Comparison of ENCODE assay signal across 20 mouse cellular contexts in genomic region chr19:9062822-9063221, GRCm38 (mm10). TPM values are rescaled to one million over a fixed set of nuclear protein-coding genes. Genes with fewer than 3 reads are reported as not detected.
"Had no signal": no experiment of that assay in that cellular context is flagged by ENCODE, and none has a peak within 500 bp of the region (broad histone marks: within the 10 kb centered on the region; RNA-seq: fewer than 3 reads in every experiment).

No protein-coding gene starts in this region.

- H3K4me3 ChIP-seq: left cerebral cortex, adult 2 months; limb, embryonic 10.5 days; liver, embryonic 12.5 days; midbrain, embryonic 13.5 days; myocyte; neural tube, embryonic 15.5 days had no signal

- H3K27ac ChIP-seq: left cerebral cortex, adult 2 months; limb, embryonic 10.5 days; liver, embryonic 12.5 days; midbrain, embryonic 13.5 days; neural tube, embryonic 15.5 days; stomach, postnatal 0 days had no signal

- DNase-seq: kidney, postnatal 10 days; lung, embryonic 14.5 days; lung, postnatal 10 days; lung, postnatal 4 days; right cerebral cortex, adult 18-20 months; right cerebral cortex, postnatal 25 days; thymus, postnatal 14 days had no signal

- H3K36me3 ChIP-seq: limb, embryonic 10.5 days; liver, embryonic 12.5 days; midbrain, embryonic 13.5 days; neural tube, embryonic 15.5 days had no signal

RNA-seq across cellular contexts. Expression of gene Scgb1a1, which starts 24.9 kb away (rescaled TPM):
- total RNA-seq: layer of hippocampus, postnatal 25 days; left cerebral cortex, adult 2 months; left cerebral cortex, postnatal 14 days had no signal
- polyA plus RNA-seq: kidney, embryonic 14.5 days; limb, embryonic 10.5 days; limb, embryonic 14.5 days; liver, embryonic 12.5 days; liver, embryonic 16.5 days; lung, embryonic 14.5 days; midbrain, embryonic 13.5 days; myocyte; neural tube, embryonic 11.5 days; neural tube, embryonic 15.5 days had no signal
